Mouse (Mus musculus): ENCODE data around the gene Cd300a. TPM values are rescaled to one million over a fixed set of nuclear protein-coding genes. Genes with fewer than 3 reads are reported as not detected.
A peak's percentile ranks its signal among the peaks of the same experiment; 100 is the strongest.

Gene Cd300a
- polyA plus RNA-seq, 1 experiment from 2014 or later = 6.2 TPM

- no peak overlapping the region for H3K4me3 ChIP-seq (ENCODE audit: low read depth, low read length)
- no peak overlapping the region for H3K9ac ChIP-seq (ENCODE audit: low read depth, low read length)
- no peak for ATAC-seq (ENCODE audit: low read depth)
- H3K27ac ChIP-seq (ENCODE audit: low read length) = no peak overlapping the region
- no peaks in the 10 kb centered on the region for H3K27me3 ChIP-seq (ENCODE audit: control insufficient read depth, insufficient read depth, low read depth, low read length)
- no peaks in the 10 kb centered on the region for H3K36me3 ChIP-seq (ENCODE audit: control insufficient read depth, insufficient read depth)
- H3K4me1 ChIP-seq (ENCODE audit: control insufficient read depth, low read depth, low read length) = peaks cover 13% of the 10 kb centered on the region
- whole genome bisulfite sequencing (ENCODE audit: insufficient replicate concordance) = 0% methylated on average over 1 of the region's 1 CpGs
- no peaks in the 10 kb centered on the region for H3K9me3 ChIP-seq (replicated peaks; ENCODE audit: control insufficient read depth, low read length)
- H3K4me2 ChIP-seq (ENCODE audit: low read depth, low read length) = no peak overlapping the region
Observed at GRCm38 (mm10) chr11:114880589-114880988, 9.3 kb upstream of the Cd300a start.

GRCm38 (mm10) chr11:114883251-114883789 is 6.5 kb upstream of the Cd300a start:
- Histone ChIP-seq H3K9me3 (replicated peaks; ENCODE audit: control insufficient read depth, low read length) (no peaks in the 10 kb centered on the region), H3K4me1 (ENCODE audit: control insufficient read depth, low read depth, low read length) (peaks cover 9% of the 10 kb centered on the region), H3K27ac (ENCODE audit: low read length) (no peak overlapping the region), H3K9ac (ENCODE audit: low read depth, low read length) (no peak overlapping the region), H3K4me3 (ENCODE audit: low read depth, low read length) (no peak overlapping the region), H3K36me3 (ENCODE audit: control insufficient read depth, insufficient read depth) (no peaks in the 10 kb centered on the region), H3K4me2 (ENCODE audit: low read depth, low read length) (no peak overlapping the region), H3K27me3 (ENCODE audit: control insufficient read depth, insufficient read depth, low read depth, low read length) (no peaks in the 10 kb centered on the region)
- no peak for ATAC-seq (ENCODE audit: low read depth)
- 75% methylated on average over 4 of the region's 4 CpGs for WGBS (ENCODE audit: insufficient replicate concordance)

- Histone ChIP-seq H3K9me3 (replicated peaks; ENCODE audit: control insufficient read depth, low read length) (no peaks in the 10 kb centered on the region), H3K4me3 (ENCODE audit: low read depth, low read length) (no peak overlapping the region), H3K4me1 (ENCODE audit: control insufficient read depth, low read depth, low read length) (peaks cover 9% of the 10 kb centered on the region), H3K27ac (ENCODE audit: low read length) (peak overlapping the region; percentile 53; the same call in 1 of the 2 replicates), H3K9ac (ENCODE audit: low read depth, low read length) (no peak overlapping the region), H3K36me3 (ENCODE audit: control insufficient read depth, insufficient read depth) (no peaks in the 10 kb centered on the region), H3K27me3 (ENCODE audit: control insufficient read depth, insufficient read depth, low read depth, low read length) (no peaks in the 10 kb centered on the region), H3K4me2 (ENCODE audit: low read depth, low read length) (no peak overlapping the region)
- WGBS (ENCODE audit: insufficient replicate concordance) = 47% methylated on average over 4 of the region's 4 CpGs
- no peak for ATAC-seq (ENCODE audit: low read depth)
Observed at GRCm38 (mm10) chr11:114884380-114885100, 5.3 kb upstream of the Cd300a start.

- Histone ChIP-seq H3K4me2 (ENCODE audit: low read depth, low read length) (no peak overlapping the region; the same call in 1 of the 2 replicates), H3K9me3 (replicated peaks; ENCODE audit: control insufficient read depth, low read length) (no peaks in the 10 kb centered on the region), H3K4me1 (ENCODE audit: control insufficient read depth, low read depth, low read length) (no peaks in the 10 kb centered on the region), H3K9ac (ENCODE audit: low read depth, low read length) (peak overlapping the region; percentile 37; the same call in 1 of the 2 replicates), H3K4me3 (ENCODE audit: low read depth, low read length) (peak overlapping the region; percentile 36), H3K27ac (ENCODE audit: low read length) (no peak overlapping the region), H3K27me3 (ENCODE audit: control insufficient read depth, insufficient read depth, low read depth, low read length) (no peaks in the 10 kb centered on the region), H3K36me3 (ENCODE audit: control insufficient read depth, insufficient read depth) (no peaks in the 10 kb centered on the region)
- 16% methylated on average over 5 of the region's 5 CpGs for WGBS (ENCODE audit: insufficient replicate concordance)
- ATAC-seq (ENCODE audit: low read depth) = no peak
Observed at GRCm38 (mm10) chr11:114890542-114890941, 701 bp downstream of the Cd300a start.

- Histone ChIP-seq H3K9me3 (replicated peaks; ENCODE audit: control insufficient read depth, low read length) (no peaks in the 10 kb centered on the region), H3K9ac (ENCODE audit: low read depth, low read length) (no peak overlapping the region), H3K36me3 (ENCODE audit: control insufficient read depth, insufficient read depth) (no peaks in the 10 kb centered on the region), H3K4me2 (ENCODE audit: low read depth, low read length) (no peak overlapping the region), H3K27ac (ENCODE audit: low read length) (no peak overlapping the region), H3K4me1 (ENCODE audit: control insufficient read depth, low read depth, low read length) (peaks cover 2% of the 10 kb centered on the region; the same call in 1 of the 2 replicates), H3K27me3 (ENCODE audit: control insufficient read depth, insufficient read depth, low read depth, low read length) (no peaks in the 10 kb centered on the region), H3K4me3 (ENCODE audit: low read depth, low read length) (no peak overlapping the region)
- WGBS (ENCODE audit: insufficient replicate concordance) = 24% methylated on average over 3 of the region's 3 CpGs
- peak; percentile 76 for ATAC-seq (ENCODE audit: low read depth)
Observed at GRCm38 (mm10) chr11:114896085-114896484, 6.2 kb downstream of the Cd300a start.

GRCm38 (mm10) chr11:114898026-114898425 is 8.2 kb downstream of the Cd300a start:
- H3K4me3 ChIP-seq (ENCODE audit: low read depth, low read length) = no peak overlapping the region
- H3K4me1 ChIP-seq (ENCODE audit: control insufficient read depth, low read depth, low read length) = peaks cover 2% of the 10 kb centered on the region; the same call in 1 of the 2 replicates
- no peak overlapping the region for H3K9ac ChIP-seq (ENCODE audit: low read depth, low read length)
- WGBS (ENCODE audit: insufficient replicate concordance) = 26% methylated on average over 1 of the region's 1 CpGs
- H3K27me3 ChIP-seq (ENCODE audit: control insufficient read depth, insufficient read depth, low read depth, low read length) = no peaks in the 10 kb centered on the region
- H3K27ac ChIP-seq (ENCODE audit: low read length) = 0 out of 2 replicates have a peak overlapping the region, but pooled peaks have one; percentile 5
- no peaks in the 10 kb centered on the region for H3K9me3 ChIP-seq (replicated peaks; ENCODE audit: control insufficient read depth, low read length)
- H3K4me2 ChIP-seq (ENCODE audit: low read depth, low read length) = no peak overlapping the region
- H3K36me3 ChIP-seq (ENCODE audit: control insufficient read depth, insufficient read depth) = no peaks in the 10 kb centered on the region
- ATAC-seq (ENCODE audit: low read depth) = peak; percentile 35

GRCm38 (mm10) chr11:114903224-114903623 is 13.4 kb downstream of the Cd300a start:
- no peaks in the 10 kb centered on the region for H3K27me3 ChIP-seq (ENCODE audit: control insufficient read depth, insufficient read depth, low read depth, low read length)
- H3K9me3 ChIP-seq (replicated peaks; ENCODE audit: control insufficient read depth, low read length) = no peaks in the 10 kb centered on the region
- 59% methylated on average over 4 of the region's 4 CpGs for WGBS (ENCODE audit: insufficient replicate concordance)
- no peaks in the 10 kb centered on the region; the same call in 1 of the 2 replicates for H3K4me1 ChIP-seq (ENCODE audit: control insufficient read depth, low read depth, low read length)
- H3K9ac ChIP-seq (ENCODE audit: low read depth, low read length) = no peak overlapping the region
- no peak overlapping the region for H3K4me2 ChIP-seq (ENCODE audit: low read depth, low read length)
- no peak for ATAC-seq (ENCODE audit: low read depth)
- no peak overlapping the region for H3K4me3 ChIP-seq (ENCODE audit: low read depth, low read length)
- no peak overlapping the region; the same call in 1 of the 2 replicates for H3K27ac ChIP-seq (ENCODE audit: low read length)
- H3K36me3 ChIP-seq (ENCODE audit: control insufficient read depth, insufficient read depth) = no peaks in the 10 kb centered on the region

- H3K4me2 ChIP-seq (ENCODE audit: low read depth, low read length) = no peak overlapping the region
- H3K4me1 ChIP-seq (ENCODE audit: control insufficient read depth, low read depth, low read length) = no peaks in the 10 kb centered on the region
- WGBS (ENCODE audit: insufficient replicate concordance) = 5% methylated on average over 4 of the region's 4 CpGs
- H3K36me3 ChIP-seq (ENCODE audit: control insufficient read depth, insufficient read depth) = no peaks in the 10 kb centered on the region
- H3K27ac ChIP-seq (ENCODE audit: low read length) = 0 out of 2 replicates have a peak overlapping the region, but pooled peaks have one; percentile 24
- H3K27me3 ChIP-seq (ENCODE audit: control insufficient read depth, insufficient read depth, low read depth, low read length) = no peaks in the 10 kb centered on the region
- peak; percentile 39; the same call in 1 of the 2 replicates for ATAC-seq (ENCODE audit: low read depth)
- no peak overlapping the region for H3K9ac ChIP-seq (ENCODE audit: low read depth, low read length)
- no peak overlapping the region for H3K4me3 ChIP-seq (ENCODE audit: low read depth, low read length)
- no peaks in the 10 kb centered on the region for H3K9me3 ChIP-seq (replicated peaks; ENCODE audit: control insufficient read depth, low read length)
Observed at GRCm38 (mm10) chr11:114907567-114907966, 17.7 kb downstream of the Cd300a start.

- 29% methylated on average over 4 of the region's 4 CpGs for WGBS (ENCODE audit: insufficient replicate concordance)
- Histone ChIP-seq H3K27ac (ENCODE audit: low read length) (0 out of 2 replicates have a peak overlapping the region, but pooled peaks have one; percentile 24), H3K36me3 (ENCODE audit: control insufficient read depth, insufficient read depth) (no peaks in the 10 kb centered on the region), H3K27me3 (ENCODE audit: control insufficient read depth, insufficient read depth, low read depth, low read length) (no peaks in the 10 kb centered on the region), H3K9me3 (replicated peaks; ENCODE audit: control insufficient read depth, low read length) (no peaks in the 10 kb centered on the region), H3K9ac (ENCODE audit: low read depth, low read length) (no peak overlapping the region), H3K4me3 (ENCODE audit: low read depth, low read length) (no peak overlapping the region), H3K4me1 (ENCODE audit: control insufficient read depth, low read depth, low read length) (no peaks in the 10 kb centered on the region), H3K4me2 (ENCODE audit: low read depth, low read length) (no peak overlapping the region)
- ATAC-seq (ENCODE audit: low read depth) = no peak
Observed at GRCm38 (mm10) chr11:114908086-114908485, 18.2 kb downstream of the Cd300a start.
